Mouse (Mus musculus) midbrain, embryonic 12.5 days (tissue): Measurements from ENCODE around the gene Sppl3. TPM values are rescaled to one million over a fixed set of nuclear protein-coding genes. Genes with fewer than 3 reads are reported as not detected.

Source experiments
- ATAC-seq: fragments of 200-750 bp; cut with Nextera tagmentation; 2 replicates; pipeline ENCODE4 v1.8.0; 2017; ENCODE audit warnings: low read depth, moderate TSS enrichment, moderate library complexity; ENCODE audit not compliant: low FRiP score
- H3K27ac ChIP-seq: fragments of 300-500 bp; sonication (generic); replicated peaks from 2 replicates; pipeline ENCODE4 v1.5.1; 2016; ENCODE audit warnings: mild to moderate bottlenecking
- H3K27me3 ChIP-seq: fragments of 300-500 bp; sonication (generic); 2 replicates; pipeline ENCODE4 v1.6.1; 2016; ENCODE audit warnings: mild to moderate bottlenecking
- H3K36me3 ChIP-seq: fragments of 300-500 bp; sonication (generic); 2 replicates; pipeline ENCODE4 v1.6.1; 2016
- H3K4me1 ChIP-seq: fragments of 300-500 bp; sonication (generic); 2 replicates; pipeline ENCODE4 v1.6.1; 2016
- H3K4me2 ChIP-seq: fragments of 300-500 bp; sonication (generic); replicated peaks from 2 replicates; pipeline ENCODE4 v1.6.1; 2016; ENCODE audit warnings: mild to moderate bottlenecking, moderate library complexity
- H3K4me3 ChIP-seq: fragments of 300-500 bp; sonication (generic); 2 replicates; pipeline ENCODE4 v1.5.1; 2016; ENCODE audit warnings: mild to moderate bottlenecking
- H3K9ac ChIP-seq: fragments of 300-500 bp; sonication (generic); replicated peaks from 2 replicates; pipeline ENCODE4 v1.6.1; 2016; ENCODE audit warnings: mild to moderate bottlenecking, moderate library complexity
- H3K9me3 ChIP-seq: fragments of 300-500 bp; sonication (generic); 2 replicates; pipeline ENCODE4 v1.6.1; 2016; ENCODE audit warnings: mild to moderate bottlenecking
- WGBS: fragments of 180-500 bp; shearing (Covaris S2); methylation state at CpG from one replicate; pipeline ENCODE4 v1.1.7; 2016; 5-methylcytosine and 5-hydroxymethylcytosine counted together
- polyA plus RNA-seq: library from polyadenylated mRNA; unstranded; fragments of >200 nt; fragmentation: Nextera tagmentation; extraction: Ambion mirVana; gene quantifications from 2 replicates; pipeline ENCODE4 v1.2.1, GENCODE M21; 2016

The Sppl3 gene
- polyA plus RNA-seq, 1 experiment from 2014 or later = 16.6 TPM

GRCm38 (mm10) chr5:115117467-115117866 is 106.5 kb downstream of the Sppl3 start:
- Histone ChIP-seq H3K27ac (no peak overlapping the region), H3K4me2 (no peak overlapping the region), H3K4me1 (peaks cover 13% of the 10 kb centered on the region; the same call in 1 of the 2 replicates), H3K9me3 (no peaks in the 10 kb centered on the region), H3K36me3 (peaks cover 36% of the 10 kb centered on the region), H3K9ac (no peak overlapping the region), H3K4me3 (no peak overlapping the region), H3K27me3 (no peaks in the 10 kb centered on the region)
- ATAC-seq = no peak
- 96% methylated on average over 13 of the region's 13 CpGs for whole genome bisulfite sequencing

GRCm38 (mm10) chr5:115118961-115119570 is 108.1 kb downstream of the Sppl3 start, which contains the start of gene Acads:
Gene Acads (minus strand): TSS chr5:115119346.
- peak; percentile 85 for ATAC-seq
- H3K27me3 ChIP-seq = no peaks in the 10 kb centered on the region
- under 1% methylated on average over 37 of the region's 39 CpGs for WGBS
- H3K4me2 ChIP-seq = peak within 1 kb of the TSS; percentile 77
- peaks cover 41% of the 10 kb centered on the region for H3K36me3 ChIP-seq
- no peaks in the 10 kb centered on the region for H3K9me3 ChIP-seq
- H3K27ac ChIP-seq = peak within 1 kb of the TSS; percentile 35; the same call in 1 of the 2 replicates
- H3K9ac ChIP-seq = peak within 1 kb of the TSS; percentile 80
- H3K4me1 ChIP-seq = peaks cover 13% of the 10 kb centered on the region; the same call in 1 of the 2 replicates
- peak within 1 kb of the TSS; percentile 81 for H3K4me3 ChIP-seq

GRCm38 (mm10) chr5:115120978-115121377 is 110.0 kb downstream of the Sppl3 start:
- WGBS = 90% methylated on average over 5 of the region's 5 CpGs
- Histone ChIP-seq H3K4me3 (no peak overlapping the region), H3K4me2 (no peak overlapping the region), H3K4me1 (peaks cover 18% of the 10 kb centered on the region), H3K9ac (no peak overlapping the region), H3K27me3 (no peaks in the 10 kb centered on the region), H3K27ac (no peak overlapping the region), H3K36me3 (peaks cover 47% of the 10 kb centered on the region), H3K9me3 (no peaks in the 10 kb centered on the region)
- no peak for ATAC-seq

- H3K36me3 ChIP-seq = peaks cover 68% of the 10 kb centered on the region
- no peak overlapping the region for H3K27ac ChIP-seq
- H3K9me3 ChIP-seq = no peaks in the 10 kb centered on the region
- no peak overlapping the region for H3K4me3 ChIP-seq
- WGBS = 94% methylated on average over 6 of the region's 6 CpGs
- H3K4me1 ChIP-seq = peaks cover 5% of the 10 kb centered on the region; the same call in 1 of the 2 replicates
- H3K9ac ChIP-seq = no peak overlapping the region
- no peaks in the 10 kb centered on the region for H3K27me3 ChIP-seq
- ATAC-seq = no peak
- no peak overlapping the region for H3K4me2 ChIP-seq
Measured at GRCm38 (mm10) chr5:115124690-115125089, 113.8 kb downstream of the Sppl3 start.

- H3K4me1 ChIP-seq = peaks cover 5% of the 10 kb centered on the region; the same call in 1 of the 2 replicates
- peak overlapping the region; percentile 8; the same call in 1 of the 2 replicates for H3K27ac ChIP-seq
- 30% methylated on average over 24 of the region's 24 CpGs for WGBS
- ATAC-seq = no peak
- no peaks in the 10 kb centered on the region for H3K9me3 ChIP-seq
- no peak overlapping the region; the same call in 1 of the 2 replicates for H3K4me2 ChIP-seq
- H3K9ac ChIP-seq = no peak overlapping the region
- no peaks in the 10 kb centered on the region for H3K27me3 ChIP-seq
- H3K36me3 ChIP-seq = peaks cover 74% of the 10 kb centered on the region
- H3K4me3 ChIP-seq = no peak overlapping the region
Measured at GRCm38 (mm10) chr5:115125211-115125871, 114.4 kb downstream of the Sppl3 start.

GRCm38 (mm10) chr5:115126578-115127312 is 115.8 kb downstream of the Sppl3 start:
- Histone ChIP-seq H3K27ac (no peak overlapping the region), H3K9ac (no peak overlapping the region), H3K4me3 (no peak overlapping the region), H3K4me2 (no peak overlapping the region), H3K36me3 (peaks cover 75% of the 10 kb centered on the region), H3K4me1 (peaks cover 5% of the 10 kb centered on the region; the same call in 1 of the 2 replicates), H3K27me3 (no peaks in the 10 kb centered on the region), H3K9me3 (no peaks in the 10 kb centered on the region)
- ATAC-seq = no peak
- 92% methylated on average over 28 of the region's 28 CpGs for WGBS

- no peak overlapping the region for H3K4me2 ChIP-seq
- peaks cover 8% of the 10 kb centered on the region for H3K4me1 ChIP-seq
- no peaks in the 10 kb centered on the region for H3K9me3 ChIP-seq
- 94% methylated on average over 22 of the region's 22 CpGs for WGBS
- no peak for ATAC-seq
- peaks cover 74% of the 10 kb centered on the region for H3K36me3 ChIP-seq
- no peak overlapping the region for H3K4me3 ChIP-seq
- H3K9ac ChIP-seq = no peak overlapping the region
- no peaks in the 10 kb centered on the region for H3K27me3 ChIP-seq
- no peak overlapping the region for H3K27ac ChIP-seq
Measured at GRCm38 (mm10) chr5:115127421-115128179, 116.7 kb downstream of the Sppl3 start.

GRCm38 (mm10) chr5:115129328-115129727 is 118.4 kb downstream of the Sppl3 start:
- ATAC-seq = no peak
- Histone ChIP-seq H3K27me3 (no peaks in the 10 kb centered on the region), H3K9me3 (no peaks in the 10 kb centered on the region), H3K4me1 (peaks cover 24% of the 10 kb centered on the region), H3K4me3 (no peak overlapping the region), H3K4me2 (no peak overlapping the region), H3K36me3 (peaks cover 58% of the 10 kb centered on the region), H3K27ac (no peak overlapping the region), H3K9ac (no peak overlapping the region)
- WGBS = 84% methylated on average over 6 of the region's 6 CpGs

GRCm38 (mm10) chr5:115132465-115132864 is 121.5 kb downstream of the Sppl3 start:
- H3K9me3 ChIP-seq = no peaks in the 10 kb centered on the region
- H3K36me3 ChIP-seq = peaks cover 29% of the 10 kb centered on the region
- no peak overlapping the region for H3K27ac ChIP-seq
- no peak for ATAC-seq
- WGBS = 84% methylated on average over 8 of the region's 8 CpGs
- H3K27me3 ChIP-seq = 0 out of 2 replicates have a peak, but pooled peaks cover 5% of the 10 kb centered on the region
- H3K4me1 ChIP-seq = peaks cover 19% of the 10 kb centered on the region
- H3K9ac ChIP-seq = peak overlapping the region; percentile 8; the same call in 1 of the 2 replicates
- H3K4me2 ChIP-seq = peak overlapping the region; percentile 81
- no peak overlapping the region for H3K4me3 ChIP-seq

GRCm38 (mm10) chr5:115133358-115134066 is 122.6 kb downstream of the Sppl3 start:
- H3K9me3 ChIP-seq = no peaks in the 10 kb centered on the region
- peaks cover 19% of the 10 kb centered on the region for H3K36me3 ChIP-seq
- peak overlapping the region; percentile 94 for H3K4me3 ChIP-seq
- WGBS = 64% methylated on average over 6 of the region's 6 CpGs
- H3K4me2 ChIP-seq = peak overlapping the region; percentile 81
- peaks cover 19% of the 10 kb centered on the region for H3K4me1 ChIP-seq
- 0 out of 2 replicates have a peak, but pooled peaks cover 9% of the 10 kb centered on the region for H3K27me3 ChIP-seq
- ATAC-seq = no peak
- peak overlapping the region; percentile 89 for H3K9ac ChIP-seq
- no peak overlapping the region for H3K27ac ChIP-seq
